Mouse (Mus musculus): ENCODE measurements at regions not wholly inside any gene's neighbourhood (a gene's known extent, or its start where the extent isn't known, plus 50 kb on each side); places are given as distances from the start of the nearest gene placed in this dataset.

- H3K4me2 ChIP-seq (replicated peaks), result no peak overlapping the region
- no peaks in the 10 kb centered on the region for H3K9me3 ChIP-seq
- no peak overlapping the region for H3K9ac ChIP-seq (replicated peaks)
- ATAC-seq (ENCODE audit: low FRiP score, low read depth), result no peak
- no peak overlapping the region for H3K4me3 ChIP-seq
- no peaks in the 10 kb centered on the region for H3K27me3 ChIP-seq
- H3K4me1 ChIP-seq, result no peaks in the 10 kb centered on the region
- H3K27ac ChIP-seq (replicated peaks), result no peak overlapping the region
- WGBS, result 88% methylated on average over 11 of the region's 11 CpGs
- H3K36me3 ChIP-seq, result no peaks in the 10 kb centered on the region
These were observed 232.8 kb upstream of the Tcf21 start for GRCm38 (mm10) chr10:23052480-23053378.

- Histone ChIP-seq H3K9ac (replicated peaks) (no peak overlapping the region), H3K4me1 (no peaks in the 10 kb centered on the region), H3K9me3 (no peaks in the 10 kb centered on the region), H3K27me3 (no peaks in the 10 kb centered on the region), H3K36me3 (no peaks in the 10 kb centered on the region), H3K4me3 (no peak overlapping the region), H3K27ac (replicated peaks) (no peak overlapping the region), H3K4me2 (replicated peaks) (no peak overlapping the region)
- ATAC-seq (ENCODE audit: low FRiP score, low read depth), result no peak
- 75% methylated on average over 3 of the region's 3 CpGs for WGBS
These were observed 224.5 kb upstream of the Tcf21 start for GRCm38 (mm10) chr10:23044466-23044865.

DNA sequence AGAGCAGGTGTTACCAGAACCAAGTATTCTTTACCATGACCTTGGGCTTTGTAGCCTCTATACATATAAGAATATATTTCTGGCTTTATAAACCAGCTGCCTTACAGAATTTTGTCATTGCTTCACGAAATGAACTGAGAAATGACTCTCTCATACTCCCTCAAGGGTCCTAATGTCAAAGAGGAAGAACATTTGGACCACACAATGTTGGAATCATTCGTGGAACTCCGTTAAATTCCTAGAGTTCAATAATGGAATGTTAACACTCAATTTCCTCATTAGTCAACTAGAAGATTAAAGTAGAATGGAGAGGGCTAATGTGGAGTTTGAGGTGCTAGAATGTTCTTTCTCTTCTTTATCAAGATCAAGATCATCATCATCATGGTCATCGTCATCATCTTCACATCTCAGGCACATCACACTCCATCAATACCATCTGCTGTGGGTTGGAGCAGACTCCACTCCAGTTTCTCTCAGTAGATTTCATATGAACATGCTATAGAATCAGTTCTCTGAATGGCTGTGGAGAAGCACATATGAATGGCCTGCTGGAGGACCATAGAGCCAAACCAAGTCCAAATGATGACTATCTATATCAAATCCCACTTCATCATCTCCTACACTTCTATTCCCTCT, 211.6 kb upstream of the Tcf21 start:
- Histone ChIP-seq H3K9me3 (no peaks in the 10 kb centered on the region), H3K27me3 (no peaks in the 10 kb centered on the region), H3K27ac (replicated peaks) (no peak overlapping the region), H3K4me1 (no peaks in the 10 kb centered on the region), H3K9ac (replicated peaks) (no peak overlapping the region), H3K36me3 (no peaks in the 10 kb centered on the region), H3K4me3 (no peak overlapping the region), H3K4me2 (replicated peaks) (no peak overlapping the region)
- ATAC-seq (ENCODE audit: low FRiP score, low read depth), result no peak
- WGBS, result 76% methylated on average over 4 of the region's 4 CpGs

DNA sequence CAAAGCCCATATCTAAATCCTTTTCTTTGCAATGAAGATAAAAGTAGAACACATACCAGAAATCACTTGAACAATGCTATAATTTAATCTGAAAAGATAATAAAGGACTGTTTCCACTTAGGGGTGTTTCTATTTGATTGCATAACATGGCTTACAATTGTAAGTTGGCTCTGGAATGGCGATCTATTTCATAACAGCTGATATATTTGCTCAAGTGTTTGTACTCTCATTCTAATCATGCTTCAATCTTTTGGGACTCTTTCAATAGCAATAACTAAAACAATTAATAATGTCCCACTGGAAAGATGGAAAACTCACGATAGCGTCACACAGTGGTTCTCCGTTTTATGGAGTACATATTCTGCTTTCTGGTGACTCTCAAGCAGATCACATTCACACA, 208.0 kb upstream of the Tcf21 start:
- no peak overlapping the region for H3K27ac ChIP-seq (replicated peaks)
- H3K4me1 ChIP-seq, result no peaks in the 10 kb centered on the region
- H3K36me3 ChIP-seq, result no peaks in the 10 kb centered on the region
- H3K4me3 ChIP-seq, result no peak overlapping the region
- H3K9ac ChIP-seq (replicated peaks), result no peak overlapping the region
- no peaks in the 10 kb centered on the region for H3K9me3 ChIP-seq
- no peak overlapping the region for H3K4me2 ChIP-seq (replicated peaks)
- 91% methylated on average over 4 of the region's 4 CpGs for WGBS
- H3K27me3 ChIP-seq, result no peaks in the 10 kb centered on the region
- ATAC-seq (ENCODE audit: low FRiP score, low read depth), result no peak

DNA sequence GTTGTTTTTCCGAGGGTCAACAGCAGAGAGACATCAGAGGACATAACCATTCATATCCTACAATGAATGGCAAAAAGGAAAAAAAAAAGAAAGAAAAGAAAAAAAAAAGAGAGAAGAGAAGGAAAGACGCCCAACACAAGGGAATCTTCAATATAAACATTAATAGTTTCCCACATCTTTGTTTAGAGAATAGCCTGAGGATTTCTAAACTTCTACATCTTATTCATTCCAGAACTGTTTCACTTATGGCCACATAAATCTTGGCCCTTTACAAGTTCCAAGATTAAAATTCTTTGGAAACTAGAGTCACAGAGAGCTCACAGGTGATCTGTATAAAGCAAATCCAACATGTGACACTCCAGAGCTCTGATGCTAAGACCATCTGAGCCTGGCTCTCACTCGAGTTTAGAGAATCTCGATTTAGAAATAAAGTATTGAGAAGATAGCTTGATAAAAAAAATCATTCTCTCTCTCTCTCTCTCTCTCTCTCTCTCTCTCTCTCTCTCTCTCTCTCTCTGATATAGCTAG, 197.2 kb upstream of the Tcf21 start:
- WGBS, result 85% methylated on average over 4 of the region's 4 CpGs
- H3K36me3 ChIP-seq, result no peaks in the 10 kb centered on the region
- H3K4me1 ChIP-seq, result no peaks in the 10 kb centered on the region
- no peak overlapping the region for H3K4me2 ChIP-seq (replicated peaks)
- no peaks in the 10 kb centered on the region for H3K9me3 ChIP-seq
- no peak overlapping the region for H3K9ac ChIP-seq (replicated peaks)
- H3K27me3 ChIP-seq, result no peaks in the 10 kb centered on the region
- no peak overlapping the region for H3K4me3 ChIP-seq
- H3K27ac ChIP-seq (replicated peaks), result no peak overlapping the region
- no peak for ATAC-seq (ENCODE audit: low FRiP score, low read depth)

DNA sequence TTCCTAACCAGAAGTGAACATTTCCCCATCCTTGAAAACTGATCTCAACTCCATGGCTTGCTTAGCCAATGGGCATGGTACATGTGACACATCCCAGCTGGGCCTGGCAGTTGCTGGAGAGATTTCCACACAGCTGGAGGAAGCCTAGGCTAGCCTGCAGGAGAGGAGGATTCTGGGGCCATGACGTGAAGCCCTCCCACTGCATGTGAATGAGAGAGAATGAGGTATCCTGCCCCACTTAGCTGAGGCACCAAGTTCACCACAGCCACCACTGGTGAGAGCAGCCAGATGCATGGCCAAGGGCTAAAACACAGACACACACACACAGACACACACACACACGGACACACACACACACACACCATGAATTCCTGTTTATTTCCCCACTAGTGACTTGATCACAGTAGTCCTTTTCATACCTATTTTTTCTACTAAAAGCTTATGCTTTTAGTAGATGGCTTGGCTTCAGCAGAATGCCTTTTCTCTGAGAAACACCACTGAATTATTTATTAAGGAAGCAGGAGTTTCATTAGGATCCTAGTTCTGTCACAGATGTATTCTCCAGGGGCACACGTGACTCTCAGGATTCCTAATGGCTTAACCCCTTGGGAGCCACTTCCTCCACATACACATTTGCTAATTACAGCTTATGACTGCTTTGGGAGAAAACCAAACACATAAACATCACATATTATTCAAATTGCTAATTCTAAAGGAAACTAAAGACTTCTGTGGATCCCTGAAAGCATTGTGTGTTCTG, 196.1 kb upstream of the Tcf21 start:
- Histone ChIP-seq H3K4me2 (replicated peaks) (no peak overlapping the region), H3K9me3 (no peaks in the 10 kb centered on the region), H3K27me3 (no peaks in the 10 kb centered on the region), H3K36me3 (no peaks in the 10 kb centered on the region), H3K4me1 (no peaks in the 10 kb centered on the region), H3K9ac (replicated peaks) (no peak overlapping the region), H3K27ac (replicated peaks) (peak overlapping the region; percentile 39; the same call in 1 of the 2 replicates), H3K4me3 (no peak overlapping the region)
- WGBS, result 56% methylated on average over 3 of the region's 3 CpGs
- ATAC-seq (ENCODE audit: low FRiP score, low read depth), result peak; percentile 75

DNA sequence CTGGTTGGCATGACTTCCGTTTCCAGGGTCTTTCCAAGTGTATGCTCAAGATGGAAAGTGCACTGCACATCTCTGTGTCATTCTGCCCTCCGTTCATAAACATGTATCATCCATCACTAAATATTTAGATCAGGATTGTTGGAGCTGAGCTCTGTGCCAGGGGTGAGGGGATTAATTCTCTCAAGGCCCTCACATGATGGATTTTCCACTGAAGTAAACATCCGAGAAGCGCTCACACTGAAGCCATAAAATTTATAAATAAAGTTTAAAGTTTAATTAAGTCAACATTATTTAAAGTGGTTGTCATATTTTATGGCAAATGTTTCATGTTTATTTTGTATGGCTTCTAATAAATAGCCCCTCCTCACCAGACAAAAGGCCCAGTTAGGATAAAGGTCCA, 190.7 kb upstream of the Tcf21 start:
- no peak overlapping the region for H3K27ac ChIP-seq (replicated peaks)
- no peaks in the 10 kb centered on the region for H3K9me3 ChIP-seq
- no peaks in the 10 kb centered on the region for H3K4me1 ChIP-seq
- ATAC-seq (ENCODE audit: low FRiP score, low read depth), result no peak
- no peak overlapping the region for H3K4me2 ChIP-seq (replicated peaks)
- no peaks in the 10 kb centered on the region for H3K36me3 ChIP-seq
- no peak overlapping the region for H3K4me3 ChIP-seq
- 74% methylated on average over 4 of the region's 4 CpGs for WGBS
- H3K9ac ChIP-seq (replicated peaks), result no peak overlapping the region
- H3K27me3 ChIP-seq, result no peaks in the 10 kb centered on the region

- H3K27ac ChIP-seq (replicated peaks), result no peak overlapping the region
- H3K9ac ChIP-seq (replicated peaks), result no peak overlapping the region
- no peak for ATAC-seq (ENCODE audit: low FRiP score, low read depth)
- no peaks in the 10 kb centered on the region for H3K36me3 ChIP-seq
- H3K4me2 ChIP-seq (replicated peaks), result no peak overlapping the region
- 59% methylated on average over 2 of the region's 2 CpGs for WGBS
- no peaks in the 10 kb centered on the region for H3K4me1 ChIP-seq
- H3K4me3 ChIP-seq, result no peak overlapping the region
- no peaks in the 10 kb centered on the region for H3K27me3 ChIP-seq
- no peaks in the 10 kb centered on the region for H3K9me3 ChIP-seq
These were observed 190.2 kb upstream of the Tcf21 start for GRCm38 (mm10) chr10:23010201-23010600.

GRCm38 (mm10) chr10:23004768-23005167, 184.8 kb upstream of the Tcf21 start:
- WGBS, result 79% methylated on average over 1 of the region's 1 CpGs
- H3K4me2 ChIP-seq (replicated peaks), result no peak overlapping the region
- no peak overlapping the region for H3K4me3 ChIP-seq
- 0 out of 2 replicates have a peak, but pooled peaks cover 3% of the 10 kb centered on the region for H3K4me1 ChIP-seq
- H3K9ac ChIP-seq (replicated peaks), result no peak overlapping the region
- H3K27ac ChIP-seq (replicated peaks), result no peak overlapping the region
- ATAC-seq (ENCODE audit: low FRiP score, low read depth), result no peak
- no peaks in the 10 kb centered on the region for H3K36me3 ChIP-seq
- H3K27me3 ChIP-seq, result no peaks in the 10 kb centered on the region
- H3K9me3 ChIP-seq, result no peaks in the 10 kb centered on the region

GRCm38 (mm10) chr10:23003686-23004085, 183.7 kb upstream of the Tcf21 start:
- Histone ChIP-seq H3K9me3 (no peaks in the 10 kb centered on the region), H3K36me3 (no peaks in the 10 kb centered on the region), H3K27me3 (no peaks in the 10 kb centered on the region), H3K27ac (replicated peaks) (no peak overlapping the region), H3K4me1 (0 out of 2 replicates have a peak, but pooled peaks cover 3% of the 10 kb centered on the region), H3K4me3 (no peak overlapping the region), H3K4me2 (replicated peaks) (no peak overlapping the region), H3K9ac (replicated peaks) (no peak overlapping the region)
- ATAC-seq (ENCODE audit: low FRiP score, low read depth), result no peak

- no peaks in the 10 kb centered on the region for H3K36me3 ChIP-seq
- WGBS, result 84% methylated on average over 2 of the region's 2 CpGs
- H3K4me2 ChIP-seq (replicated peaks), result no peak overlapping the region
- no peaks in the 10 kb centered on the region for H3K27me3 ChIP-seq
- 0 out of 2 replicates have a peak, but pooled peaks cover 3% of the 10 kb centered on the region for H3K4me1 ChIP-seq
- H3K9ac ChIP-seq (replicated peaks), result no peak overlapping the region
- ATAC-seq (ENCODE audit: low FRiP score, low read depth), result no peak
- H3K27ac ChIP-seq (replicated peaks), result no peak overlapping the region
- H3K9me3 ChIP-seq, result no peaks in the 10 kb centered on the region
- no peak overlapping the region for H3K4me3 ChIP-seq
These were observed 178.6 kb upstream of the Tcf21 start for GRCm38 (mm10) chr10:22998561-22998960.

- Histone ChIP-seq H3K4me2 (replicated peaks) (no peak overlapping the region), H3K9me3 (no peaks in the 10 kb centered on the region), H3K27me3 (no peaks in the 10 kb centered on the region), H3K4me3 (no peak overlapping the region), H3K4me1 (no peaks in the 10 kb centered on the region), H3K27ac (replicated peaks) (no peak overlapping the region), H3K9ac (replicated peaks) (no peak overlapping the region), H3K36me3 (no peaks in the 10 kb centered on the region)
- WGBS, result 91% methylated on average over 5 of the region's 5 CpGs
- no peak for ATAC-seq (ENCODE audit: low FRiP score, low read depth)
These were observed 177.6 kb upstream of the Tcf21 start for GRCm38 (mm10) chr10:22997571-22997970.

Measured in midbrain, embryonic 12.5 days (tissue).